ENCODE assay signal across 8 mouse cellular contexts in genomic region chr13:34652353-34653241, GRCm38 (mm10). TPM values are rescaled to one million over a fixed set of nuclear protein-coding genes. Genes with fewer than 3 reads are reported as not detected.
DNase-seq lines count a peak whose midpoint lies in the region; ATAC-seq and TF ChIP-seq lines count a peak whose summit lies in the region.

No protein-coding gene starts in this region.

- under 1% methylated on average over 103 of the region's 105 CpGs for WGBS in hindbrain, postnatal 0 days
- WGBS in limb, embryonic 10.5 days = under 1% methylated on average over 105 of the region's 105 CpGs
- WGBS in midbrain, embryonic 10.5 days = under 1% methylated on average over 103 of the region's 105 CpGs
- WGBS in small intestine, adult 2 months = under 1% methylated on average over 104 of the region's 105 CpGs

- TF ChIP-seq CTCF in cortical plate, adult 2 months (IDR thresholded peaks at IDR 0.05; ENCODE audit: extremely low read depth, insufficient read depth, low read length) = no peak
- peak; percentile 12; the same call in 1 of the 2 replicates for TF ChIP-seq CTCF in hindbrain, postnatal 0 days (IDR thresholded peaks at IDR 0.05; ENCODE audit: low read depth)
- TF ChIP-seq CTCF in small intestine, adult 2 months (IDR thresholded peaks at IDR 0.05; ENCODE audit: extremely low read depth, insufficient read length, insufficient replicate concordance, low read depth, low read length) = peak; percentile 53; the same call in 1 of the 2 replicates

- H3K4me1 ChIP-seq in cortical plate, adult 2 months (ENCODE audit: control insufficient read depth, insufficient read depth, low read length) = no peaks in the 10 kb centered on the region
- H3K4me1 ChIP-seq in hindbrain, postnatal 0 days (ENCODE audit: insufficient read depth, low read length) = peaks cover 4% of the 10 kb centered on the region; the same call in 1 of the 2 replicates
- H3K4me1 ChIP-seq in limb, embryonic 10.5 days = peaks cover 29% of the 10 kb centered on the region
- H3K4me1 ChIP-seq in midbrain, embryonic 10.5 days = peaks cover 45% of the 10 kb centered on the region
- H3K4me1 ChIP-seq in small intestine, adult 2 months (ENCODE audit: control insufficient read depth, insufficient read depth, insufficient read length, low read length) = peaks cover 18% of the 10 kb centered on the region

- H3K9ac ChIP-seq in hindbrain, postnatal 0 days (replicated peaks; ENCODE audit: low read length) = peak overlapping the region; percentile 64

- DNase-seq in NIH3T3 (ENCODE audit: low read depth) = peak; percentile 78
- DNase-seq in gastrocnemius, postnatal 25 days = peak; percentile 84
- peak; percentile 70 for DNase-seq in hindbrain, postnatal 0 days (ENCODE audit: low spot score)
- peak; percentile 75 for DNase-seq in limb, embryonic 10.5 days (ENCODE audit: low spot score)
- DNase-seq in midbrain, embryonic 10.5 days (ENCODE audit: low spot score) = peak; percentile 69
- peak; percentile 87 for DNase-seq in yolk sac, embryonic 10.5 days (ENCODE audit: low spot score)

- H3K9me3 ChIP-seq in hindbrain, postnatal 0 days (ENCODE audit: low read length) = no peaks in the 10 kb centered on the region
- no peaks in the 10 kb centered on the region for H3K9me3 ChIP-seq in limb, embryonic 10.5 days (replicated peaks)
- H3K9me3 ChIP-seq in midbrain, embryonic 10.5 days (replicated peaks) = no peaks in the 10 kb centered on the region

- ATAC-seq in hindbrain, postnatal 0 days = peak; percentile 85

- H3K27ac ChIP-seq in cortical plate, adult 2 months (ENCODE audit: insufficient read depth, low read length) = peak overlapping the region; percentile 7
- H3K27ac ChIP-seq in hindbrain, postnatal 0 days = peak overlapping the region; percentile 62; the same call in 1 of the 2 replicates
- H3K27ac ChIP-seq in limb, embryonic 10.5 days = peak overlapping the region; percentile 81
- peak overlapping the region; percentile 86 for H3K27ac ChIP-seq in midbrain, embryonic 10.5 days (replicated peaks)
- H3K27ac ChIP-seq in small intestine, adult 2 months (ENCODE audit: insufficient read depth, low read depth, low read length) = peak overlapping the region; percentile 83

- H3K4me3 ChIP-seq in cortical plate, adult 2 months (ENCODE audit: insufficient read depth, low read length) = peak overlapping the region; percentile 64
- peak overlapping the region; percentile 53 for H3K4me3 ChIP-seq in hindbrain, postnatal 0 days (ENCODE audit: low read length)
- peak overlapping the region; percentile 63 for H3K4me3 ChIP-seq in limb, embryonic 10.5 days
- peak overlapping the region; percentile 69 for H3K4me3 ChIP-seq in midbrain, embryonic 10.5 days
- H3K4me3 ChIP-seq in small intestine, adult 2 months (ENCODE audit: low read depth, low read length) = peak overlapping the region; percentile 74

- H3K27me3 ChIP-seq in hindbrain, postnatal 0 days (ENCODE audit: insufficient read depth, low read length) = no peaks in the 10 kb centered on the region
- peaks cover 64% of the 10 kb centered on the region for H3K27me3 ChIP-seq in limb, embryonic 10.5 days (ENCODE audit: low read depth, poor library complexity, severe bottlenecking)
- peaks cover 85% of the 10 kb centered on the region for H3K27me3 ChIP-seq in midbrain, embryonic 10.5 days (ENCODE audit: low read depth, poor library complexity, severe bottlenecking)
- H3K27me3 ChIP-seq in small intestine, adult 2 months (ENCODE audit: control insufficient read depth, insufficient read depth, low read length) = 0 out of 2 replicates have a peak, but pooled peaks cover 2% of the 10 kb centered on the region

- 0 out of 2 replicates have a peak, but pooled peaks have one; percentile 12 for TF ChIP-seq POLR2A in cortical plate, adult 2 months (IDR thresholded peaks at IDR 0.05; ENCODE audit: extremely low read depth, insufficient read depth, low read length)
- peak; percentile 85 for TF ChIP-seq POLR2A in small intestine, adult 2 months (IDR thresholded peaks at IDR 0.05; ENCODE audit: low read depth, low read length)

- H3K36me3 ChIP-seq in hindbrain, postnatal 0 days (ENCODE audit: insufficient read depth, low read length) = no peaks in the 10 kb centered on the region
- H3K36me3 ChIP-seq in limb, embryonic 10.5 days = no peaks in the 10 kb centered on the region
- no peaks in the 10 kb centered on the region for H3K36me3 ChIP-seq in midbrain, embryonic 10.5 days
- H3K36me3 ChIP-seq in small intestine, adult 2 months (ENCODE audit: control insufficient read depth, insufficient read depth, low read length) = no peaks in the 10 kb centered on the region

- peak overlapping the region; percentile 88 for H3K4me2 ChIP-seq in hindbrain, postnatal 0 days (ENCODE audit: low read depth, low read length)

RNA-seq across cellular contexts. Expression of gene Pxdc1, which starts 0.7 kb away (rescaled TPM):
- 8.2 and 9.3 TPM in 2 replicates for polyA plus RNA-seq in cortical plate, adult 2 months (2012; rRNA removed)
- total RNA-seq in gastrocnemius, postnatal 25 days (2021) = 1 to 10 TPM; 4.6 TPM
- 15.6 and 25.2 TPM in 2 replicates for total RNA-seq in hindbrain, postnatal 0 days (2014; rRNA removed)
- polyA plus RNA-seq in hindbrain, postnatal 0 days (2015; fragmentation: Nextera tagmentation; extraction: Ambion mirVana) = 11.3 and 14.5 TPM in 2 replicates
- 1.9 and 2.5 TPM in 2 replicates for polyA plus RNA-seq in limb, embryonic 10.5 days (2016; fragmentation: Nextera tagmentation; extraction: Ambion mirVana)
- 4.1 and 6.6 TPM in 2 replicates for polyA plus RNA-seq in midbrain, embryonic 10.5 days (2016; fragmentation: Nextera tagmentation; extraction: Ambion mirVana)
- polyA plus RNA-seq in small intestine, adult 2 months (2012; rRNA removed) = 55.0 and 119 TPM in 2 replicates

Comparison
In these comparisons a context has a peak if more than half of its experiments do, and no peak if none do; other contexts are left out.
1. Peak in every context shown above with its lines: DNase-seq, ATAC-seq, H3K4me3 ChIP-seq and H3K27ac ChIP-seq.
2. H3K27ac ChIP-seq: peak in every context shown above with its lines; median percentile 86 in midbrain, embryonic 10.5 days; 83 in small intestine, adult 2 months; 81 in limb, embryonic 10.5 days; 62 in hindbrain, postnatal 0 days; 7 in cortical plate, adult 2 months.